Mouse (Mus musculus) CH12.LX (cell line): Measurements from ENCODE around the gene Letm1.

Experiments used
- BHLHE40 ChIP-seq: IDR thresholded peaks from 2 replicates; pipeline ENCODE4 v1.6.1; 2011; ENCODE audit warnings: mild to moderate bottlenecking, low read depth, low read length, improper control_type of control experiment
- CTCF ChIP-seq, 2 experiments: IDR thresholded peaks in 1 of 2; conservative IDR thresholded peaks in 1 of 2; 2 replicates each; pipeline ENCODE4 v1.5.1; 2011 to 2012; ENCODE audit warnings: low read depth in 2 of 2, low read length in 2 of 2, improper control_type of control experiment in 1 of 2, inconsistent platforms in 1 of 2, mild to moderate bottlenecking in 1 of 2, moderate library complexity in 1 of 2
- EP300 ChIP-seq: IDR thresholded peaks from 2 replicates; pipeline ENCODE4 v1.6.1; 2011; ENCODE audit warnings: low read length, improper control_type of control experiment
- GABPA ChIP-seq: IDR thresholded peaks from 2 replicates; pipeline ENCODE4 v1.6.1; 2012; ENCODE audit warnings: low read depth, low read length, improper control_type of control experiment, inconsistent platforms; ENCODE audit not compliant: insufficient replicate concordance
- HCFC1 ChIP-seq: IDR thresholded peaks from 2 replicates; pipeline ENCODE4 v1.6.1; 2012; ENCODE audit warnings: low read depth, mild to moderate bottlenecking, inconsistent platforms, low read length, improper control_type of control experiment
- MAX ChIP-seq: IDR thresholded peaks from 2 replicates; pipeline ENCODE4 v1.6.1; 2011; ENCODE audit warnings: low read length, improper control_type of control experiment
- MAZ ChIP-seq: IDR thresholded peaks from 2 replicates; pipeline ENCODE4 v1.6.1; 2012; ENCODE audit warnings: low read depth, mild to moderate bottlenecking, inconsistent platforms, low read length, improper control_type of control experiment, moderate library complexity
- MYC ChIP-seq: IDR thresholded peaks from 2 replicates; pipeline ENCODE4 v1.6.1; 2011; ENCODE audit warnings: low read depth, mild to moderate bottlenecking, improper control_type of control experiment, low read length
- NELFE ChIP-seq: IDR thresholded peaks from 2 replicates; pipeline ENCODE4 v1.6.1; 2011; ENCODE audit warnings: low read depth, low read length, improper control_type of control experiment
- PAX5 ChIP-seq: IDR thresholded peaks from 2 replicates; pipeline ENCODE4 v1.6.1; 2012; ENCODE audit warnings: low read length, inconsistent platforms, mixed read lengths
- POLR2AphosphoS2 ChIP-seq: IDR thresholded peaks from 2 replicates; pipeline ENCODE4 v1.6.1; 2011; ENCODE audit warnings: low read depth, low read length, improper control_type of control experiment

DNA sequence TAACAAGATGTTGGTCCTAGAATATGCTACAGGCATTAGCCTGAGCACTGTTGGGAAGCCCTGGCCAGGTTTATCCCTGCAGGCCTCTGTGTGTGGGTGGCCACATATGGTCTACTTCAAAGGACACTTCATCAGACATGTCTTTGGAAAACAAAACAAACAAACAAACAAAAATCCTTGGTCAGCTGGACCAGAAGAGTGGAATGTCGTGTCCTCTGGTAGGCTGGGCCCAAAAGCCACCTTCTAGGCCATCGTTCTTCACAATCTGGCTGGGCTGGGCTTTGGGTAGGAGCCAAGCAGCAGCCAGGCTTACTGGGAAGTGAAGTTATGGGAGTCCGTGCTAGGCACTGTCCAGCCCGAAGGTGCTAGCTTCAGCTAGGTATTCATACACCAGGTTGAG lies 75.5 kb downstream of the Letm1 start:
- TF ChIP-seq CTCF (conservative IDR thresholded peaks at IDR 0.05 in 1 of 2, IDR thresholded peaks at IDR 0.05 in 1 of 2; ENCODE audit: low read depth in 2 of 2, low read length in 2 of 2) (no peak), GABPA (no peak), HCFC1 (no peak), PAX5 (no peak), BHLHE40 (no peak), MAZ (no peak), EP300 (no peak), MYC (no peak), POLR2AphosphoS2 (no peak), NELFE (no peak), MAX (no peak)
